Mouse (Mus musculus): ENCODE results near the gene Olfr1283. TPM values are rescaled to one million over a fixed set of nuclear protein-coding genes. Genes with fewer than 3 reads are reported as not detected.
"Not testable (repeated sequence)": the region's sequence is repeated elsewhere in the genome, so short reads cannot be mapped to it uniquely, and the experiment has no call there.

Olfr1283 gene
- not detected for total RNA-seq (2021)
- long read RNA-seq, experiment 1: 0 reads
- long read RNA-seq, experiment 2: 0 reads

DNA sequence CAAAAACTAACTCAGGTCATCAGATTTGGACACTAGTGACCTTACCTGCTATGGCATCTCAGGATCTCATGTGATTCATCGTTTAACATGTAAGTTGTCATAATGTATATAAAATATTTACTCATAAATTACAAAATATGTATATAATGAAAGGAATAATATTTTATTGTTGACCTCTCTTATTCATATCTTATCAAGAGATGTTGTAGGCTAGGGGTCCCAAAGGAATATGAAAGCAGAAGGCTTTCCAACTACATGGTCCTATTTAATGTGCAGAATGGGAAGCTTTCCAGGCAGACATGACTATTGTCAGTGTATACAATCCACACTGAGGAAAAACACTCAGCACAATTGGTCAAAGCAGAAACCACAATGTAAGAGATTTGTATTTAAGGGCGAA, at the start of gene Olfr1283:
Gene Olfr1283, plus strand, starts transcription at position 301 of the 400 bp plus-strand sequence.
- no peak for DNase-seq

DNA sequence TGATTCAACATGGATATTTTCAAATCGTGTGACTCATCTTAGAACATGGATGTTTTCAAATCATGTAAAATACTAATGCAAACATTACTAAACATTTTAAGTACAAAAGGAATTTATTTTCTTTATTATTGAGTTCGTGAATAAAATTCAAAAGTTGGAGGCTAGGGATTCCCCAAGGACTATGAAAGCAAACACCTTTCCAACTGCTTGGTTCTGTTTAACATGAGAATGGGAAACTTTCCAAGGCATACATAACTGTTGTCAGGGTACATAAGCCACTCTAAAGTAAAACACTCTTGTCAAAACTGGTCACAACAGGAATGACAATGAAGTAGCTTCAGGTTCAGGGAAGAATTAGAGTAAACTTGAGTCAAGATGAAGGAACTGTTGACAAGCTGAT, 40.4 kb upstream of the Olfr1283 start, which contains the start of gene Olfr1281:
Gene Olfr1281, plus strand, starts transcription at position 301 of the 400 bp plus-strand sequence.
- no peak for DNase-seq

DNA sequence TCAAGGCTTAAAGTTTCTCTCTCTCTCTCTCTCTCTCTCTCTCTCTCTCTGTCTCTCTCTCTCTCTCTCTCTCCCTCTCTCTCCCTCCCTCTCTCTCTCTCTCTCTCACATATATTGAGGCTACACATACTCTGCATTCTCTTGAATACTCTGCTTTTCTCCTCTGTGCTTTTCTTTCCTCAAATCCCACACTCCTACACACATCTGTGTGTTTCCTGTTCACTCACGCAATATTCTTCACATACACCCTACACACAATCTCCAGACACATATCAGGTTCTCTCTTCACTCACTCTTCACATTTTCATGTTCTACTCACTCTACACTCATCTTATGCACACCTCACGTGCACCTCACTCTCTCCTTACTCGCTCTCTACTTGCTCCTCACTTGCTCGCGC, 32.9 kb upstream of the Olfr1283 start:
- not testable (repeated sequence) for DNase-seq

DNA sequence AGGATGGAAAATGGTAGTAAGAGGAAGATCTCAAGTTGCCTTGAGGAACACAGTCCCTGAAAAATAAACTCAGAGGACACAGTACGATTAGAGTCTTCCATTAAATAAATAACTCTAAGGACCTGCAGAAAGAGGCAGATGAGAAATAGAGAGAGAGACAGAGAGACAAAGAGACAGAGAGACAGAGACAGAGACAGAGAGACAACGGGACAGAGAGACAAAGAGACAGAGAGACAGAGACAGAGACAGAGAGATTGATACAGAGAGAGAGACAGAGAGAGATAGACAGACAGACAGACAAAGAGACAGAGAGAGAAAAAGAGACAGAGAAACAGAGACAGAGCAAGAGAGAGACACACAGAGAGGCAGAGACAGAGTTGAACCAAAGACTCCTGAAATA, 30.6 kb upstream of the Olfr1283 start, which contains the start of gene Olfr1282:
Gene Olfr1282, minus strand, starts transcription at position 101 of the 400 bp plus-strand sequence.
- DNase-seq: no peak

DNA sequence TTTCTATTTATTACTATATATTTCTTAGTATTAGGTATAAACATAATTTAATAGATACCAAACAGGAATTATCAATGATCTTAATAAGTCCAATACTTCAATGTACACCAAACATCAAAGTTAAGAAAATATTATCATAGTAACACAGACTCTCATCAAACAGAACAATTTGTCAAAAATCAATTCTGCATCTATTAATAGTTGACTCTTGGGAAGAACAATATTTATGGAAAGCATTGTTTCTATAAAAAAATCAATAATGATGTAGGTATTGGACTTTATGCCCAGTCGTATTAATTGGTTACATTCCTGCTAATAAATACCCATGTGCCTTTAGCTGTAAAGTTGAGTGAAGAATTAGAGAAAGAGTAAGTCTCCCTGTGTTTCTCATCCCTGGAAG, 8.6 kb downstream of the Olfr1283 start, which contains the start of gene Olfr1284:
Gene Olfr1284, plus strand, starts transcription at position 301 of the 400 bp plus-strand sequence.
- DNase-seq: no peak

Other genes starting within 250 kb of the Olfr1283 start
- gene Gm15130, start 213.9 kb upstream of the Olfr1283 start, total RNA-seq (2021): not detected
- gene 4930430A15Rik, start 137.2 kb upstream of the Olfr1283 start, total RNA-seq (2021): not detected
- not detected for gene Olfr1275, start 131.5 kb upstream of the Olfr1283 start, total RNA-seq (2021)
- gene Olfr1276, start 112.3 kb upstream of the Olfr1283 start, total RNA-seq (2021): not detected
- not detected for gene Olfr1277, start 92.7 kb upstream of the Olfr1283 start, total RNA-seq (2021)
- gene Olfr1278, start 76.7 kb upstream of the Olfr1283 start, total RNA-seq (2021): not detected
- gene Olfr1279, start 66.2 kb upstream of the Olfr1283 start, total RNA-seq (2021): not detected
- not detected for gene Olfr1280, start 52.8 kb upstream of the Olfr1283 start, total RNA-seq (2021)
- gene Olfr1281, start 40.3 kb upstream of the Olfr1283 start, total RNA-seq (2021): not detected
- not detected for gene Olfr1282, start 30.7 kb upstream of the Olfr1283 start, total RNA-seq (2021)
- gene Olfr1284, start 8.7 kb downstream of the Olfr1283 start, total RNA-seq (2021): not detected
- gene Olfr1286, start 56.3 kb downstream of the Olfr1283 start, total RNA-seq (2021): not detected
- not detected for gene Olfr1287, start 82.4 kb downstream of the Olfr1283 start, total RNA-seq (2021)
- not detected for gene Olfr1288, start 107.3 kb downstream of the Olfr1283 start, total RNA-seq (2021)
- gene Olfr1289, start 114.0 kb downstream of the Olfr1283 start, total RNA-seq (2021): not detected
- not detected for gene Olfr1290, start 127.0 kb downstream of the Olfr1283 start, total RNA-seq (2021)
- not detected for gene Olfr1291-ps1, start 130.4 kb downstream of the Olfr1283 start, total RNA-seq (2021)
- gene Olfr1293-ps, start 158.4 kb downstream of the Olfr1283 start, total RNA-seq (2021): not detected
- gene Olfr1294, start 173.5 kb downstream of the Olfr1283 start, total RNA-seq (2021): not detected
- not detected for gene Olfr1295, start 202.9 kb downstream of the Olfr1283 start, total RNA-seq (2021)

Data from heart, adult 18-20 months (tissue).